Mouse (Mus musculus): ENCODE measurements around the gene Ddx43.

GRCm38 (mm10) chr9:78363374-78363773 lies 32.2 kb upstream of the Ddx43 start:
- no peak for TF ChIP-seq E2F4 (IDR thresholded peaks at IDR 0.05; ENCODE audit: insufficient read depth)
- no peak for TF ChIP-seq MAX (IDR thresholded peaks at IDR 0.05; ENCODE audit: low read depth)
- TF ChIP-seq POLR2AphosphoS2 (IDR thresholded peaks at IDR 0.05; ENCODE audit: insufficient read length, low read depth): no peak
- TF ChIP-seq POLR2A (IDR thresholded peaks at IDR 0.05; ENCODE audit: insufficient read length, low read depth): no peak
- no peak for TF ChIP-seq USF1 (IDR thresholded peaks at IDR 0.05; ENCODE audit: low read depth)

All from myocyte (in vitro differentiated cells).